Mouse (Mus musculus): ENCODE measurements at regions not wholly inside any gene's neighbourhood (a gene's known extent, or its start where the extent isn't known, plus 50 kb on each side); places are given as distances from the start of the nearest gene placed in this dataset.

- DNase-seq (ENCODE audit: low read depth, low spot score), result no peak
These were observed 70.4 kb upstream of the Tmco5 start for GRCm38 (mm10) chr2:116808113-116808512.

- DNase-seq (ENCODE audit: low read depth, low spot score), result no peak
These were observed 69.9 kb upstream of the Tmco5 start for GRCm38 (mm10) chr2:116808554-116808953.

- DNase-seq (ENCODE audit: low read depth, low spot score), result no peak
These were observed 68.4 kb upstream of the Tmco5 start for GRCm38 (mm10) chr2:116810116-116810515.

GRCm38 (mm10) chr2:116812869-116813558, 65.5 kb upstream of the Tmco5 start:
- DNase-seq (ENCODE audit: low read depth, low spot score), result no peak

- no peak for DNase-seq (ENCODE audit: low read depth, low spot score)
These were observed 65.0 kb upstream of the Tmco5 start for GRCm38 (mm10) chr2:116813559-116813895.

GRCm38 (mm10) chr2:116817134-116817533, 61.4 kb upstream of the Tmco5 start:
- no peak for DNase-seq (ENCODE audit: low read depth, low spot score)

- DNase-seq (ENCODE audit: low read depth, low spot score), result no peak
These were observed 60.9 kb upstream of the Tmco5 start for GRCm38 (mm10) chr2:116817561-116817960.

GRCm38 (mm10) chr2:116818550-116818949, 59.9 kb upstream of the Tmco5 start:
- no peak for DNase-seq (ENCODE audit: low read depth, low spot score)

GRCm38 (mm10) chr2:116819016-116819687, 59.3 kb upstream of the Tmco5 start:
- no peak for DNase-seq (ENCODE audit: low read depth, low spot score)

GRCm38 (mm10) chr2:116820831-116821745, 57.4 kb upstream of the Tmco5 start:
- no peak for DNase-seq (ENCODE audit: low read depth, low spot score)
